Mouse (Mus musculus): ENCODE results near the gene Arhgap24. TPM values are rescaled to one million over a fixed set of nuclear protein-coding genes. Genes with fewer than 3 reads are reported as not detected.
A peak's percentile ranks its signal among the peaks of the same experiment; 100 is the strongest.

The Arhgap24 gene
- polyA plus RNA-seq, 1 experiment from 2014 or later = 3.2 TPM

DNA sequence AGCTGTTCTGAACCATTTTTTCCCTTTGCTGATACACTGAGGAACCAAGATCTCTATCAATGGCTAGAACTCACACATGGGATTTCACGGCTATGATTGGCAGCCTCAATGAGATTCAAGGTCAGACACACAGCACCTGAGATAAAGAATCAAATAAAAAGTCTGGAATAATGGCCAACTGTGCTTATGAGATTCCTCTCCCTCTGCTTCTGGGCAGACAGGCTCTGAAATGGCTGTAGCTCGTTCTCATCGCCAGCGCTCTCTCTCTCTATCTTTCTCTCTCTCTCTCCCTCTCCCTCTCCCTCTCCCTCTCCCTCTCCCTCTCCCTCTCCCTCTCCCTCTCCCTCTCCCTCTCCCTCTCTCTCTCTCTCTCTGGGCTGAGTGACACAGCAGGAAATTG lies 357.9 kb downstream of the Arhgap24 start:
- DNase-seq = no peak
- no peaks in the 10 kb centered on the region for H3K27me3 ChIP-seq (ENCODE audit: insufficient read depth, low read length)
- H3K4me1 ChIP-seq (ENCODE audit: insufficient read depth) = no peaks in the 10 kb centered on the region
- no peak for TF ChIP-seq EP300 (IDR thresholded peaks at IDR 0.05; ENCODE audit: low read depth)
- no peaks in the 10 kb centered on the region for H3K9me3 ChIP-seq (ENCODE audit: low read length)
- H3K36me3 ChIP-seq (replicated peaks; ENCODE audit: insufficient read depth, low read length) = no peaks in the 10 kb centered on the region
- no peak overlapping the region for H3K4me3 ChIP-seq (ENCODE audit: low read depth, low read length)
- no peak overlapping the region for H3K4me2 ChIP-seq (ENCODE audit: low read depth, low read length)
- 54% methylated on average over 4 of the region's 4 CpGs for WGBS (ENCODE audit: insufficient replicate concordance)
- ATAC-seq = no peak
- no peak overlapping the region for H3K9ac ChIP-seq (replicated peaks)
- no peak overlapping the region for H3K27ac ChIP-seq (ENCODE audit: low read depth)

DNA sequence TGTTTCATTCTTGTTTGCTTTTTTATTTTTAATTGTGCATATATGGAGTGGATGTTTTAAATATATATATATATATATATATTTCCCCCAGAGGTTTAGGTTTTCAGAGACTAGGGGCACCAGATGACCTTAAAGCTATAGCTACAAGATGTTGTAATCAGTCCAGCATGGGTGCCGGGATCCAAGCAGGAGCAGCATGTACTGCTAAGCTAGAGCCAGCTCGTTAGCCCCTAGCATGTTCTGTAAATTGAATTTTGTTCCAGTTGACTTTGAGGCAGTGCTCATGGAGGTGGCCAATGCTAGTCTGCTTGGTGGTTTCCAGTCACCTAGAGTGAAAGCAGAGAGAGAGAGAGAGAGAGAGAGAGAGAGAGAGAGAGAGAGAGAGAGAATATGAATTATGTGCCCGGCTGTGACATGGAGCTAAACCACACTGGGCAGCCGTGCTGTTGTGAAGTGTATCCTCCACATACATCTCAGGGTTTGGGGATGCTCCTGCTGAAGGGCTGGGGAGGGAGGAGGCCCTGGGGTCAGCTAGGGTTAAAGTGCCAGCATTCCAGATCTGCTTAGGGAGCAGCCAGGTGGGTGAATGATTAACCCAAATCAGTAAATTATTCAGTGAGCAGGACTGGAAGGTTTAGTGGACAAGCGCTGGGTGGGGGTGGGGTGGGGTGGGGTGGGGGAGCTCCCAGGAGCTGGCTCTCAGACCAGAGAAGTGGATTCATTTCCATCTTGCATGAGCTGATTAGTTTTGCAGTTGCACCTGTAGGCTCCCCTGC lies 362.9 kb downstream of the Arhgap24 start:
- Histone ChIP-seq H3K36me3 (replicated peaks; ENCODE audit: insufficient read depth, low read length) (no peaks in the 10 kb centered on the region), H3K9me3 (ENCODE audit: low read length) (no peaks in the 10 kb centered on the region), H3K4me3 (ENCODE audit: low read depth, low read length) (no peak overlapping the region), H3K27ac (ENCODE audit: low read depth) (no peak overlapping the region), H3K4me1 (ENCODE audit: insufficient read depth) (no peaks in the 10 kb centered on the region; the same call in 1 of the 2 replicates), H3K9ac (replicated peaks) (no peak overlapping the region), H3K4me2 (ENCODE audit: low read depth, low read length) (peak overlapping the region; percentile 66; the same call in 1 of the 2 replicates), H3K27me3 (ENCODE audit: insufficient read depth, low read length) (no peaks in the 10 kb centered on the region)
- DNase-seq = peak; percentile 32
- TF ChIP-seq CTCF (IDR thresholded peaks at IDR 0.05; ENCODE audit: low read depth) (no peak), EP300 (IDR thresholded peaks at IDR 0.05; ENCODE audit: low read depth) (no peak)
- ATAC-seq = peak; percentile 93
- WGBS (ENCODE audit: insufficient replicate concordance) = 28% methylated on average over 5 of the region's 5 CpGs

DNA sequence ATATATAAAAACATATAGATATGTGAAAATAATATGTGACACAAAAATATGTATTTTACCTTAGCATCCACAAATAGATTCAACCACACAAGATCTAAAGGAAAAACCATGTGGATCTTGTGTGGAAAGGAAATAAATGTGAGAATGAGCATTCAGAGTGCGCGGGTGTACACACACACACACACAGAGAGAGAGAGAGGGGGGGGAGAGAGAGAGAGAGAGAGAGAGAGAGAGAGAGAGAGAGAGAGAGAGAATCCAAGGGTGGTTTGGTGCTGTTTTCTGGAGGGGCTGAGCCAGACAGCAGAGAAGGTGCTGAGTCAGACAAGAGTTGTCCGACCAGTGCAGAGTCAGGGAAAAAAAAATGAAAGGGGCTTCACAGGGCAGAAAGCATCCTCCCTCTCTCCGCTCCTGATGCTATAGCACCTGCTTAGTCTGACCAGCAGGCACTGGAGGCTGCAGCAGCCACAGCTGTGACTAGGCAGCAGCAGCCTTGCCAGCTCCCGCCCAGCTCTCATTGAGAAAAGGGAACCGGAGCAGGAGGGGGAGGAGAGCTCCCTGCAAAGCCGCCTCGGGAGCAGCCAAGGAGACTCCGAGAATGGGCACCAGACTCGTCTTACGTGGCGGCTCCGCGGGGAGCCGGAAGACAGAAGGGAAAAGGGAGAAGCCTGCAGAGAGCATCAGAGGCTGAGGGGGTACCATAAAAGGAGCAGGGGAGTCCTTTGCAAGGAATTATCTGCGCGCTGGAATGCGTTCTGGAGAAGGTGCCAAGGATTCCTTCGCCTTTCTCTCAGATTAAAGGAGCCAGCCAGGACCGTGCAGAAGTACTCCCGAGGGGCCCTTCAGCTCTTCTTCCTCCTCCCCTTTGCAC lies 363.8 kb downstream of the Arhgap24 start:
- H3K36me3 ChIP-seq (replicated peaks; ENCODE audit: insufficient read depth, low read length) = no peaks in the 10 kb centered on the region
- no peak overlapping the region for H3K27ac ChIP-seq (ENCODE audit: low read depth)
- H3K4me1 ChIP-seq (ENCODE audit: insufficient read depth) = no peaks in the 10 kb centered on the region; the same call in 1 of the 2 replicates
- peak overlapping the region; percentile 66 for H3K4me2 ChIP-seq (ENCODE audit: low read depth, low read length)
- ATAC-seq (peak; percentile 54; the same call in 1 of the 2 replicates), DNase-seq (peak; percentile 41)
- no peak overlapping the region for H3K9ac ChIP-seq (replicated peaks)
- no peaks in the 10 kb centered on the region for H3K9me3 ChIP-seq (ENCODE audit: low read length)
- WGBS (ENCODE audit: insufficient replicate concordance) = 2% methylated on average over 21 of the region's 21 CpGs
- no peak for TF ChIP-seq EP300 (IDR thresholded peaks at IDR 0.05; ENCODE audit: low read depth)
- no peak for TF ChIP-seq CTCF (IDR thresholded peaks at IDR 0.05; ENCODE audit: low read depth)
- peak overlapping the region; percentile 31 for H3K4me3 ChIP-seq (ENCODE audit: low read depth, low read length)
- H3K27me3 ChIP-seq (ENCODE audit: insufficient read depth, low read length) = no peaks in the 10 kb centered on the region

DNA sequence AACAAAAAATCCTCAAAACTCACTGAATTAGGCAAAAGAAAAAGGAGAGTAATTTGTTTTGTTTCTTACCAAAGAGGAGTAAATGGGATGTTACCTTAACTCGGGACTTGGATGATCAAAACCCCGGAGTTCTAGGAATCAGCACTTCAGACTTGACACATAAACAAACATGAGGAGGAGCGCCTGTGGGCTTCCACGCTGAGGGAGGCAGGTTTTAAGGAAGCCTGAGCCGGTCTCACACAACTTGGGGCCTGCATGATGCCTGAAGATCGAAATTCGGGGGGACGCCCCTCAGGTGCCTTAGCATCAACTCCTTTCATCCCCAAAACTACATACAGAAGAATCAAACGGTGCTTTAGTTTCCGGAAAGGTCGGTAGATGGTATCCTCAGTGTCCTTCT lies 364.6 kb downstream of the Arhgap24 start:
- DNase-seq (no peak), ATAC-seq (no peak)
- Histone ChIP-seq H3K27me3 (ENCODE audit: insufficient read depth, low read length) (no peaks in the 10 kb centered on the region), H3K4me3 (ENCODE audit: low read depth, low read length) (no peak overlapping the region; the same call in 1 of the 2 replicates), H3K36me3 (replicated peaks; ENCODE audit: insufficient read depth, low read length) (no peaks in the 10 kb centered on the region), H3K4me2 (ENCODE audit: low read depth, low read length) (0 out of 2 replicates have a peak overlapping the region, but pooled peaks have one; percentile 66), H3K9ac (replicated peaks) (no peak overlapping the region), H3K4me1 (ENCODE audit: insufficient read depth) (no peaks in the 10 kb centered on the region; the same call in 1 of the 2 replicates), H3K9me3 (ENCODE audit: low read length) (no peaks in the 10 kb centered on the region), H3K27ac (ENCODE audit: low read depth) (no peak overlapping the region)
- no peak for TF ChIP-seq CTCF (IDR thresholded peaks at IDR 0.05; ENCODE audit: low read depth)
- no peak for TF ChIP-seq EP300 (IDR thresholded peaks at IDR 0.05; ENCODE audit: low read depth)
- WGBS (ENCODE audit: insufficient replicate concordance) = 18% methylated on average over 11 of the region's 11 CpGs

DNA sequence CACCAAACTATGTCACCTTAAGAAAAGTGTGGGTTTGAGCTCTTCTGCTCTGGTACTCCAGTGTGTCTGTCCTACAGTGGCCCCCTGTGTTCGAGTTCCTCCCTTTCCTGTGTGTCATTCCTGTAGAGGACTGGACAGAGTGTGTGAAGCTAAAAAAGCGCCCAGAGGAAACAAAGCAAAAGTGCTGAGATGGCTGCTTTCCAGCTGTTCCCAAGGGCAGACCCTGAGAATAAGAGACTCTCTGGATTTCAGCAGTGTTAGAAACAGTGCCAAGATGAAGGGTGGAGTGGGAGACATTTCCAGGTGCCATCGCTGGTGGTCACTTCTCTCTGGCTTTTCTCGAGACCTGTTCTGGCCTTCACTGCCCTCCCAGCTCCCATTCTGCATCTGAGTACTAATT lies 366.7 kb downstream of the Arhgap24 start:
- 48% methylated on average over 4 of the region's 4 CpGs for WGBS (ENCODE audit: insufficient replicate concordance)
- no peaks in the 10 kb centered on the region; the same call in 1 of the 2 replicates for H3K4me1 ChIP-seq (ENCODE audit: insufficient read depth)

DNA sequence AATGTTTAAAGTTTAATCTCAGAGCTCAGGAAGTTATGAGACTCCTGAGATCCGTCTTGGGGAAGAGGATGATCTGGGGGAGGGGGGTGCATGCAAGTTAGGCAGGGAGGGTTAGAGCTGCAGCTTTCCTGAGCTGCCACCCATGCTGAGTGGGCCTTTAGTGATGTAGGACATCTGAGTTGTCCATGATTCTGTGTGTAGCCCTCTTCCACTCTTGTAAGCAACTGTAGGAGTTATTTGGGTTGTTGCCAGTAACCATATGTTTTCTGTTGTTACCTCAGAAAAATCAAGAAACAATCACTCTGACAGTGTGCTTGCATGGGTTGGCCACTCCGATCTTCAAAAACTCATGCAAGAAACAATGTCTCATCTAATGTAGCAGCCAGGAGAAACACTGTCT lies 370.6 kb downstream of the Arhgap24 start:
- Histone ChIP-seq H3K9ac (replicated peaks) (no peak overlapping the region), H3K27ac (ENCODE audit: low read depth) (no peak overlapping the region), H3K36me3 (replicated peaks; ENCODE audit: insufficient read depth, low read length) (no peaks in the 10 kb centered on the region), H3K4me2 (ENCODE audit: low read depth, low read length) (no peak overlapping the region), H3K9me3 (ENCODE audit: low read length) (no peaks in the 10 kb centered on the region), H3K27me3 (ENCODE audit: insufficient read depth, low read length) (no peaks in the 10 kb centered on the region), H3K4me3 (ENCODE audit: low read depth, low read length) (no peak overlapping the region), H3K4me1 (ENCODE audit: insufficient read depth) (no peaks in the 10 kb centered on the region)
- DNase-seq = no peak
- ATAC-seq = no peak
- WGBS (ENCODE audit: insufficient replicate concordance) = 59% methylated on average over 2 of the region's 2 CpGs
- TF ChIP-seq CTCF (IDR thresholded peaks at IDR 0.05; ENCODE audit: low read depth) = no peak
- TF ChIP-seq EP300 (IDR thresholded peaks at IDR 0.05; ENCODE audit: low read depth) = no peak

More for the DNA sequence above, 366.7 kb downstream of the Arhgap24 start:
- Histone ChIP-seq H3K4me2 (ENCODE audit: low read depth, low read length) (no peak overlapping the region), H3K9me3 (ENCODE audit: low read length) (no peaks in the 10 kb centered on the region), H3K27me3 (ENCODE audit: insufficient read depth, low read length) (no peaks in the 10 kb centered on the region), H3K36me3 (replicated peaks; ENCODE audit: insufficient read depth, low read length) (no peaks in the 10 kb centered on the region), H3K4me3 (ENCODE audit: low read depth, low read length) (no peak overlapping the region), H3K27ac (ENCODE audit: low read depth) (no peak overlapping the region), H3K9ac (replicated peaks) (no peak overlapping the region)
- no peak for TF ChIP-seq CTCF (IDR thresholded peaks at IDR 0.05; ENCODE audit: low read depth)
- no peak for TF ChIP-seq EP300 (IDR thresholded peaks at IDR 0.05; ENCODE audit: low read depth)
- no peak for DNase-seq
- ATAC-seq = no peak

All from liver, postnatal 0 days (tissue).